Mouse (Mus musculus): ENCODE results near the gene Rasa4. TPM values are rescaled to one million over a fixed set of nuclear protein-coding genes. Genes with fewer than 3 reads are reported as not detected.
"Not testable (repeated sequence)": the region's sequence is repeated elsewhere in the genome, so short reads cannot be mapped to it uniquely, and the experiment has no call there.

Gene Rasa4
- total RNA-seq, 2 experiments from 2014 or later: 3.5 to 5.0 TPM

GRCm38 (mm10) chr5:136147704-136148103, 64.0 kb downstream of the Rasa4 start:
- DNase-seq (ENCODE audit: low spot score in 2 of 2): no peak
- intact Hi-C loops (cut with DNase I): no loop called here

GRCm38 (mm10) chr5:136149134-136149576, 65.4 kb downstream of the Rasa4 start:
- intact Hi-C loops (cut with DNase I); DNase-seq (ENCODE audit: low spot score in 2 of 2): not testable (repeated sequence)

- DNase-seq (ENCODE audit: low spot score in 2 of 2): no peak
- intact Hi-C loops (cut with DNase I): loop anchor here (1.0 kb wide), 1 partner anchor 10 kb away; no protein-coding TSS in a partner anchor
These were observed 68.6 kb downstream of the Rasa4 start for GRCm38 (mm10) chr5:136152365-136152764.

- intact Hi-C loops (cut with DNase I): no loop called here
- no peak for DNase-seq (ENCODE audit: low spot score in 2 of 2)
These were observed 71.7 kb downstream of the Rasa4 start for GRCm38 (mm10) chr5:136155399-136155798.

GRCm38 (mm10) chr5:136160084-136160483, 76.4 kb downstream of the Rasa4 start:
- DNase-seq (ENCODE audit: low spot score in 2 of 2); intact Hi-C loops (cut with DNase I): not testable (repeated sequence)

Small RNA genes lying within 50 kb of the gene (microRNA-seq; reads per million reads assigned to microRNA genes)
- 0.67 to 1.5 reads per million in 2 experiments for gene Mir7035

Other genes with a start within 250 kb of the Rasa4 start
- gene Hspb1, start 196.0 kb upstream of the Rasa4 start, total RNA-seq (2021): 10 to 100 TPM; 16.9 to 19.7 TPM
- 1,000 to 10,000 TPM; 1,217 to 1,308 TPM for gene Ywhag, start 149.3 kb upstream of the Rasa4 start, total RNA-seq (2021)
- gene Ssc4d, start 109.4 kb upstream of the Rasa4 start, total RNA-seq (2021): 1 to 10 TPM; 2.0 to 2.3 TPM
- gene Zp3, start 103.8 kb upstream of the Rasa4 start, total RNA-seq (2021): not detected
- gene Dtx2, start 89.1 kb upstream of the Rasa4 start, total RNA-seq (2021): 1 to 10 TPM; 8.5 to 8.7 TPM
- gene Upk3b, start 45.4 kb upstream of the Rasa4 start, total RNA-seq (2021): not detected
- not detected for gene Upk3bl, start 29.4 kb upstream of the Rasa4 start, total RNA-seq (2021)
- gene Polr2j, start 32.7 kb downstream of the Rasa4 start, total RNA-seq (2021): 10 to 100 TPM; 71.5 to 83.9 TPM
- 10 to 100 TPM; 13.3 TPM for gene Lrwd1, start 52.2 kb downstream of the Rasa4 start, total RNA-seq (2021)
- gene Alkbh4, start 52.2 kb downstream of the Rasa4 start, total RNA-seq (2021): 1 to 10 TPM; 8.1 to 9.4 TPM
- 10 to 100 TPM; 57.1 to 60.1 TPM for gene Orai2, start 86.8 kb downstream of the Rasa4 start, total RNA-seq (2021)
- gene Prkrip1, start 115.0 kb downstream of the Rasa4 start, total RNA-seq (2021): 10 to 100 TPM; 36.8 to 37.1 TPM
- 1 to 10 TPM; 7.2 to 8.2 TPM for gene Sh2b2, start 162.6 kb downstream of the Rasa4 start, total RNA-seq (2021)

Measured in left cerebral cortex, postnatal 25 days (tissue).